Comparison of ENCODE assay signal across 16 mouse cellular contexts in genomic region chrX:53583404-53583803, GRCm38 (mm10). TPM values are rescaled to one million over a fixed set of nuclear protein-coding genes. Genes with fewer than 3 reads are reported as not detected.
"Had no signal": no experiment of that assay in that cellular context is flagged by ENCODE, and none has a peak within 500 bp of the region (broad histone marks: within the 10 kb centered on the region; RNA-seq: fewer than 3 reads in every experiment).

No protein-coding gene starts in this region.

RNA-seq across cellular contexts. Expression of gene Gm14597, which starts 25.4 kb away (rescaled TPM):
- polyA plus RNA-seq: gonadal fat pad, adult 2 months; heart, adult 2 months; heart, embryonic 11.5 days; heart, embryonic 13.5 days; heart, embryonic 15.5 days; heart, postnatal 0 days; hindbrain, embryonic 11.5 days; hindbrain, embryonic 15.5 days; intestine, embryonic 14.5 days; intestine, embryonic 16.5 days; limb, embryonic 10.5 days; limb, embryonic 12.5 days; limb, embryonic 14.5 days; liver, embryonic 11.5 days; liver, embryonic 13.5 days; liver, embryonic 15.5 days had no signal
